Mouse (Mus musculus) left cerebral cortex, postnatal 10 days (tissue): Measurements from ENCODE around the gene Gm16253. TPM values are rescaled to one million over a fixed set of nuclear protein-coding genes. Genes with fewer than 3 reads are reported as not detected.

Source experiments
- DNase-seq, 2 experiments: peaks; one replicate each; pipeline ENCODE4 v3.0.0; 2021 to 2022; ENCODE audit warnings: low spot score in 2 of 2, mixed read lengths in 1 of 2; ENCODE audit errors: extremely low spot score in 1 of 2
- intact Hi-C: fragments of 180-260 bp; cut with DNase I; formaldehyde crosslinking; loops from one replicate; pipeline ENCODE4 v1.15.1; 2025
- total RNA-seq, 2 experiments: library from RNA; stranded (reverse); gene quantifications; 2 replicates each; pipeline ENCODE4 v1.2.3; 2021

Gene Gm16253
- total RNA-seq, 2 experiments from 2014 or later: not detected

DNA sequence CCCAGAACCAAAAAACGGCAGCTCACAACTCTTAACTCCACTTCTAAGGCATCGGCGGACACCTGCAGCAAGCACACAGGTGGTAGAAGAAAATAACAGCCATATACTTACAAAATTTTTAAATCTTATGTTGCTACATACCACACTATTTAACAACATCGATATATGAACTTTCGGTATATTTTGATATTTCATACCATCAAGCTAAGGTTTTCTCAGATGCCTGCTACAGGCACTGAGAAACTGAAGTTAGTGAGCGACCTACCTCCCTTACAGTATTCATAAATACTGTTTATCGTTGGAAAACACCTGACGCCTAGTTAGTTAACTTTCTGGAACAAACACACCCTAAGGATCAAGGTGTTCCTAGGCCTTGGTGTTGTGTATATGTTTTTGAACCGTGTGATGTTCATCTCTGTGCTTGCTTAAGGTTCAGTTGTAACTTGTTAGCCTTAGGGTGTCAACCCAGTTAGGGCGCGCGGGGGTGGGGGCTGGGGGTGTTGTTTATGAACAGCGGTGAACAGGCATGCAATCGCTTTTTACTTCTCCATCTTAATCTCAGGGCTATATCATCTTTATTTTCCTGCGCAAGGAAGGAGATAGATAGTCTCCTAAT lies 20.7 kb upstream of the Gm16253 start:
- intact Hi-C loops: no loop called here
- DNase-seq: no peak

DNA sequence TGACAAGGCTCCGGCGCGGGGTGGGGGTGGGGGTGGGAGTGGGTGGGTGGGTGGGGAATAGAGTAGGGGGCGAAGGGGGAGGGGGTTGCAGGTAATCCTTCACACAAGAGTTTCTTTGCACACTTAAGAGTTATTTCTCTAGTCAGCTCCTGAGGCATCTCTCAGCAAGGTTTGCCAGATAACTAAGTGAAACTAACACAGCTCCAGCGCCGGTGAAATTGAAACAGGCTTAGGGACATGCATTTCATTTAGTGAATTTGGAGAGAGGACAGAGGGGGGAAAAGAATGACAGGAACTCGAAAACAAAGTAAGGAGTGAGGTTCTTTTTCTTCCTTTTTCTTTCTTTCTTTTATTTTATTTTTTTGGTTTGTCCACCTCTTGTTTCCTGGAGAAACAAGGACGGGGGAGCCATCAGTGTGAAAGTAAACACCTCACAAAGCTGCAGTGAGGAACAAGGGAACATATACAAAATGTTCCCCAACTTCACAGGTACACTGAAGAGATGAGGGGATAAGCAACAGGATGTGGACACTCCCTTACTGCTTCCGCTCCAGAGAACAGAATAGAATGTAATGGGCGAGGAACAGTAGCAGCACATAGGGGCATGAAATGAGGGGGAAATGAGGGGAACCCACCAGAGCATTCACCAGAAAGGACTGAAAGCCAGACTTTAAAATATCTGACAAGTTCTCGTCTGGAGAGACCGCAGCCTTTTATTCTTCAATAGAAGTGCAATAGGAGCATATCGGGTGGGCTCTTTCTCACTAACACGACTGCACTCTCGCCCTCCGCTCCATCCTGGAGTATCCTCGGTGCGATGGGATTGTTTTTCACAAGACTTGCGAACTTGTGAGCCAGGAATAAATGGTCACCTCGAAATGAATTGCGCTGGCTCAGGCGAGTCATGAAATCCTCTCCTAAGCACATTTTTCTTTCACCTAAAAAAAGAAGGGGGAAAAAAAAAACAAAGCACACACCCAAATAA lies 19.8 kb upstream of the Gm16253 start:
- DNase-seq: no peak
- intact Hi-C loops: no loop called here

- DNase-seq: peak; percentile 99 to 100
- intact Hi-C loops: no loop called here
Observed at GRCm38 (mm10) chr3:96557694-96558093, 19.1 kb upstream of the Gm16253 start, which contains the start of gene Txnip. Txnip (plus strand) TSS chr3:96557957.

- intact Hi-C loops: no loop called here
- DNase-seq: no peak
Observed at GRCm38 (mm10) chr3:96558159-96558558, 18.6 kb upstream of the Gm16253 start.

DNA sequence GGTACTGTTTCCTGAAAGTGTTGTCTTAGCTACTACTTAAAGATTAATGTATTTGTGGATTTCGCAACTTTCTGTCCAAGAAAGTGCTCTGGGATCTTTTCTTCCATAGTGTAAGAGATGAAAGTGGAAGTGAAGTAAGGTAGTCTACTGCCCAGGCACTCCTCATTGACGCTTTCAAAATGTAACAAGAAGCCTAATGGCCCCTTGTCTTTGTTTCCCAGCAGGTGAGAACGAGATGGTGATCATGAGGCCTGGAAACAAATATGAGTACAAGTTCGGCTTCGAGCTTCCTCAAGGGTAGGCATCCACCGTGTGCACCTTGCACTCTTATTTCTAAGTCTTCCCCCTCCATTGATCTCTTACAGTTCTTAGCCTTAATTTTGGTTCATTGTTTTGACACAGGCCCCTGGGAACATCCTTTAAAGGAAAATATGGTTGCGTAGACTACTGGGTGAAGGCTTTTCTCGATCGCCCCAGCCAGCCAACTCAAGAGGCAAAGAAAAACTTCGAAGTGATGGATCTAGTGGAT lies 18.1 kb upstream of the Gm16253 start:
- intact Hi-C loops: no loop called here
- DNase-seq: no peak

- no peak for DNase-seq
Observed at GRCm38 (mm10) chr3:96559398-96559910, 17.3 kb upstream of the Gm16253 start.

GRCm38 (mm10) chr3:96559911-96560850 lies 16.6 kb upstream of the Gm16253 start:
- intact Hi-C loops: no loop called here
- no peak for DNase-seq

More at GRCm38 (mm10) chr3:96559398-96559910, 17.3 kb upstream of the Gm16253 start:
- intact Hi-C loops: no loop called here

DNA sequence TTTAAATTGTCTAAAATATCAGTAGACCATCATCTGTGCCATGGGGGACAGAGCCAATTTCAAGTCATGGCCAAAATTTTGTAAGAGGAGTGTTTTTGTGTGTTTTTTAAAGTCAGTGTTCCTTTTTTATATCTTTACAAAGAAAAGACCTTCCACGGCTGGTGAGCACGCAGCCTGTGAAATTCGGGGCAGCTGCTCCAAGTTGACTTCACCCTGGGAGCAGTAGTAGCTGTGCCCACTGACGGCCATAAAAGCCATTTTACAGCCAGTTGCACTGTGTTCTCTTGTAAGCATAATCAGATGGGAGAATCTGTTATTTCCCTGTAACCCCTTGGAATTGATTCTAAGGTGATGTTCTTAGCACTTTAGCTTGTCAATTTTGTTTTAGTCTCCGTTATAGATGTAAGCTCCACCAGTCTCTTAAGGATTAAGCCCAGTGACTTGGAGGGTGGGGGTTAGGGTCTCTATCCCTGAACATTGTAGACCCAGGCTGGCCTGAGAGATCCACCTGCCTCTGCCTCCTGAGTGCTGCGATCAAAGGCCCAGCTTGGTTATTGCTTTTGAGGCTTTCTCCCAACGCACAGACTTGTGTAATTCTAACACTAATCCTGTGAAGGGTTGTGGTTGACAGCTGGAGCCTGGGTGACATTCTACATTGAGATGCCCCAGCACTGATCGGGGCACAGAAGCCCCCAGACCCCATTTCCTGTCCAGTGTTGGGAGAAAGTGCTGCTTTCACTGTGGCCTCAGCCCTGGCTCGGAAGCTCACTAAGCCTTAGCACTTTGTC lies 15.7 kb upstream of the Gm16253 start:
- no peak for DNase-seq
- intact Hi-C loops: no loop called here

- intact Hi-C loops: no loop called here
- DNase-seq: no peak
Observed at GRCm38 (mm10) chr3:96561946-96562681, 14.7 kb upstream of the Gm16253 start.

GRCm38 (mm10) chr3:96563267-96563666 lies 13.5 kb upstream of the Gm16253 start:
- DNase-seq: no peak
- intact Hi-C loops: no loop called here

GRCm38 (mm10) chr3:96563911-96564632 lies 12.7 kb upstream of the Gm16253 start:
- intact Hi-C loops: no loop called here
- no peak for DNase-seq

DNA sequence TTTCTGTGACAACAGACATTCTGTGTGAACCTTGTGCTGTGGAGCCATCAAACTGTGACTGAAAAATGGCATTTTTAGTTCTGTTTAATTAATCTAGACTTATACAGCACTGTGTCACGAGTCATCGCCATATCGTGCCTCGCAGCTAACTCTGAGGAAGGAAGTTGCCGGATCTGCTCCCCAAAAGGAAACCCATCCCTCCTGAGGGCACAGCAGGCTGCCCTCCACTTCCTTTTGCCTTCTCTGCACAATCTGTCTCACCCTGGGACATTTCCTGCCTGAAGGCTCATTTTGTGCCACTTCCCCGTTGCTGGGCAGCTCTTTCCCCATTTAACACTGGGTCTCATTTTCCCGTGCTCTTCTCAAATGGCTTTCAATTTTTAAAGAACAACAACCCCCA lies 12.2 kb upstream of the Gm16253 start:
- intact Hi-C loops: no loop called here
- no peak for DNase-seq

- DNase-seq: no peak
- intact Hi-C loops: no loop called here
Observed at GRCm38 (mm10) chr3:96565105-96565504, 11.7 kb upstream of the Gm16253 start.

GRCm38 (mm10) chr3:96566661-96567450 lies 9.9 kb upstream of the Gm16253 start:
- intact Hi-C loops: no loop called here
- no peak for DNase-seq

DNA sequence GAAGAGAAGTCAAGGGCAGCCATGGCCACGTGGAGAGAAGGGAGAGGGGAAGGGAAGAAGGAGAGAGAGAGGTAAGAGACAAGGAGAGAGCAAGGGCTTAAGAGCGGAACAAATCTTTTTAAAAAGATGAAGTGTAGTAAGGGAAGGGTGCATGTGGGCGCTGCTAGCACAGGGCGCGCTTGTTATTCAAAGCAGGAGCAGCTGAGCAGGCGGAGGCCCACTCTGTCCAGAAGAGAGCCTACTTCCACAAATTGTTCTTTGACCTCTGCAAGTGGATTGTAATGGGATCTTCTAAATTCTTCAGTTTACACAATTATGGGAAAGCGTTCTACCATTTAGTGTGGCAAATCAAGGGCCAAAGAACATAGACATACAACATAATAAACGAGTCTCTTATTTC lies 8.2 kb upstream of the Gm16253 start:
- intact Hi-C loops: no loop called here
- DNase-seq: no peak

- intact Hi-C loops: no loop called here
- DNase-seq: no peak
Observed at GRCm38 (mm10) chr3:96569506-96569905, 7.3 kb upstream of the Gm16253 start.
